ENCODE assay signal across 18 mouse cellular contexts in the genomic region with DNA sequence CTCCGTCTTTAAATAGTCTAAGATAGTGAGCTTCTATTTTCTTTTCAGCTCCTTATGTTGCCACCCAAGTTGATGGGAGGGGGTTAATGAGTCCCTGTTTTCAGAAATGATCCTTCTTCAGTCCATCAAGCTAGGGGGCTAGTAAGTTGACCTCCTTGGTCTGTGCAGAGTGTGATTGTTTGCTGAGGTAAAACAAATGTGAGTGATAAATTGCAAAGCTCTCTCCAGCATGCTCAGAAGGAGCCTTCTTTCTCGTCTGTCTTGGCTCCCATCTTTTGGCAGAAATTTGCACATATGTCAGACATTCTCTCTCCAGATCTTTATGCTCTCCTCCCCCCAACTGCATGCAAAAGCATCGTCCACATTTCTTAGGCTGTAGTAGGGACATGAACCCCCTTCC.
A peak's percentile ranks its signal among the peaks of the same experiment; 100 is the strongest.
DNase-seq lines count a peak whose midpoint lies in the region; ATAC-seq lines count a peak whose summit lies in the region.
"Had no signal": no experiment of that assay in that cellular context is flagged by ENCODE, and none has a peak within 500 bp of the region (broad histone marks: within the 10 kb centered on the region; RNA-seq: fewer than 3 reads in every experiment).

No protein-coding gene starts in this region.

- 14% methylated on average over 3 of the region's 3 CpGs for WGBS in forebrain, embryonic 14.5 days
- WGBS in midbrain, embryonic 16.5 days: 40% methylated on average over 3 of the region's 3 CpGs

- no peaks in the 10 kb centered on the region for H3K36me3 ChIP-seq in forebrain, embryonic 14.5 days (ENCODE audit: control insufficient read depth, insufficient read depth, low read length)
- H3K36me3 ChIP-seq in midbrain, embryonic 16.5 days (ENCODE audit: control insufficient read depth, insufficient read depth, low read length): no peaks in the 10 kb centered on the region
- H3K36me3 ChIP-seq: heart, embryonic 13.5 days; limb, embryonic 13.5 days; liver, embryonic 15.5 days had no signal

- H3K4me2 ChIP-seq in forebrain, embryonic 14.5 days (ENCODE audit: low read length): no peak overlapping the region
- no peak overlapping the region for H3K4me2 ChIP-seq in midbrain, embryonic 16.5 days (ENCODE audit: low read length)
- H3K4me2 ChIP-seq: limb, embryonic 13.5 days; liver, embryonic 15.5 days had no signal

- H3K4me3 ChIP-seq in forebrain, embryonic 14.5 days (ENCODE audit: low read depth, low read length): no peak overlapping the region
- H3K4me3 ChIP-seq in midbrain, embryonic 16.5 days (ENCODE audit: low read depth, low read length): no peak overlapping the region
- H3K4me3 ChIP-seq: heart, embryonic 13.5 days; left cerebral cortex, adult 2 months; limb, embryonic 13.5 days; liver, embryonic 15.5 days had no signal

- H3K27me3 ChIP-seq in forebrain, embryonic 14.5 days (replicated peaks; ENCODE audit: control insufficient read depth, insufficient read depth, low read length): no peaks in the 10 kb centered on the region
- H3K27me3 ChIP-seq in midbrain, embryonic 16.5 days (ENCODE audit: control insufficient read depth, insufficient read depth, low read depth, low read length): no peaks in the 10 kb centered on the region
- H3K27me3 ChIP-seq: heart, embryonic 13.5 days; limb, embryonic 13.5 days; liver, embryonic 15.5 days had no signal

- no peaks in the 10 kb centered on the region for H3K9me3 ChIP-seq in forebrain, embryonic 14.5 days (replicated peaks; ENCODE audit: control insufficient read depth, low read length)
- no peaks in the 10 kb centered on the region for H3K9me3 ChIP-seq in midbrain, embryonic 16.5 days (replicated peaks; ENCODE audit: control insufficient read depth, low read length, poor library complexity, severe bottlenecking)
- H3K9me3 ChIP-seq: heart, embryonic 13.5 days; limb, embryonic 13.5 days; liver, embryonic 15.5 days had no signal

- H3K4me1 ChIP-seq in forebrain, embryonic 14.5 days (ENCODE audit: control insufficient read depth, insufficient read depth, low read length): peaks cover 12% of the 10 kb centered on the region
- H3K4me1 ChIP-seq in midbrain, embryonic 16.5 days (ENCODE audit: control insufficient read depth, insufficient read depth, low read length): peaks cover 7% of the 10 kb centered on the region
- H3K4me1 ChIP-seq: limb, embryonic 13.5 days; liver, embryonic 15.5 days had no signal

- no peak overlapping the region for H3K9ac ChIP-seq in forebrain, embryonic 14.5 days (ENCODE audit: low read length)
- no peak overlapping the region for H3K9ac ChIP-seq in midbrain, embryonic 16.5 days (ENCODE audit: low read depth, low read length)
- H3K9ac ChIP-seq: heart, embryonic 13.5 days; limb, embryonic 13.5 days; liver, embryonic 15.5 days had no signal

- peak; percentile 63 for ATAC-seq in forebrain, embryonic 14.5 days
- ATAC-seq in midbrain, embryonic 16.5 days: no peak
- no peak for ATAC-seq in megakaryocyte progenitor cell, adult 5-6 weeks (replicated peaks; ENCODE audit: poor library complexity)
- ATAC-seq: intestine, postnatal 0 days had no signal

- H3K27ac ChIP-seq in forebrain, embryonic 14.5 days (ENCODE audit: low read depth, low read length): peak overlapping the region; percentile 65; the same call in 1 of the 2 replicates
- H3K27ac ChIP-seq in midbrain, embryonic 16.5 days (ENCODE audit: low read length): peak overlapping the region; percentile 10; the same call in 1 of the 2 replicates
- H3K27ac ChIP-seq: heart, embryonic 13.5 days; left cerebral cortex, adult 2 months; limb, embryonic 13.5 days; liver, embryonic 15.5 days had no signal

- peak; percentile 13 to 30 for DNase-seq in layer of hippocampus, postnatal 14 days (ENCODE audit: low spot score in 2 of 2)
- DNase-seq in layer of hippocampus, postnatal 36 days: no peak
- DNase-seq in embryo, embryonic 10.5 days (ENCODE audit: low spot score): peak; percentile 20
- DNase-seq in forebrain, embryonic 14.5 days (ENCODE audit: low spot score): peak; percentile 76
- DNase-seq in urinary bladder, postnatal 10 days (ENCODE audit: low spot score): no peak
- no peak for DNase-seq in kidney, adult 11 months
- DNase-seq: adrenal gland, postnatal 14 days; heart, postnatal 4 days; kidney, postnatal 36 days; right cerebral cortex, postnatal 14 days; thymus, postnatal 4 days had no signal

Comparison
In these comparisons a context has a peak if more than half of its experiments do, and no peak if none do; other contexts are left out.
1. DNase-seq: peak in layer of hippocampus, postnatal 14 days (2 of 2), embryo, embryonic 10.5 days (single experiment) and forebrain, embryonic 14.5 days (single experiment); none in layer of hippocampus, postnatal 36 days (0 of 2), urinary bladder, postnatal 10 days (single experiment) and kidney, adult 11 months (single experiment).